Mouse (Mus musculus) G1E (cell line): Measurements from ENCODE around the gene BC147527.

Source experiments
- CTCF ChIP-seq: IDR thresholded peaks from 2 replicates; pipeline ENCODE4 v1.5.1; 2012; ENCODE audit warnings: low read depth, low read length, inconsistent platforms, mixed read lengths
- TAL1 ChIP-seq: conservative IDR thresholded peaks from 2 replicates; pipeline ENCODE4 v1.6.1; 2012; ENCODE audit warnings: low read depth, low read length, inconsistent platforms, mixed read lengths

- TF ChIP-seq CTCF = no peak
- no peak for TF ChIP-seq TAL1
Observed at GRCm38 (mm10) chr13:120310749-120311148, 10.6 kb downstream of the BC147527 start.
